Mouse (Mus musculus) intestine, postnatal 0 days (tissue): ENCODE results near the gene Ppp1r36. TPM values are rescaled to one million over a fixed set of nuclear protein-coding genes. Genes with fewer than 3 reads are reported as not detected.
"Not testable (repeated sequence)": the region's sequence is repeated elsewhere in the genome, so short reads cannot be mapped to it uniquely, and the experiment has no call there.

Experiments
- ATAC-seq: fragments of 200-750 bp; cut with Nextera tagmentation; 2 replicates; pipeline ENCODE4 v1.8.0; 2017; ENCODE audit warnings: mild to moderate bottlenecking, moderate TSS enrichment, moderate library complexity
- H3K27ac ChIP-seq: fragments of 300-500 bp; sonication (generic); 2 replicates; pipeline ENCODE4 v1.5.1; 2014; ENCODE audit warnings: mild to moderate bottlenecking, low read depth, low read length, moderate library complexity
- H3K27me3 ChIP-seq: fragments of 300-500 bp; sonication (generic); replicated peaks from 2 replicates; pipeline ENCODE4 v1.6.1; 2014; ENCODE audit warnings: low read length, mixed read lengths; ENCODE audit not compliant: control insufficient read depth, insufficient read depth
- H3K36me3 ChIP-seq: fragments of 300-500 bp; sonication (generic); 2 replicates; pipeline ENCODE4 v1.6.1; 2014; ENCODE audit warnings: mild to moderate bottlenecking, moderate library complexity; ENCODE audit not compliant: control insufficient read depth, insufficient read depth
- H3K4me1 ChIP-seq: fragments of 300-500 bp; sonication (generic); replicated peaks from 2 replicates; pipeline ENCODE4 v1.6.1; 2014; ENCODE audit warnings: antibody characterized with exemption, low read length, mixed read lengths; ENCODE audit not compliant: control insufficient read depth, insufficient read depth
- H3K4me2 ChIP-seq: fragments of 300-500 bp; sonication (generic); replicated peaks from 2 replicates; pipeline ENCODE4 v1.6.1; 2014; ENCODE audit warnings: low read depth, mild to moderate bottlenecking, moderate library complexity
- H3K4me3 ChIP-seq: fragments of 300-500 bp; sonication (generic); 2 replicates; pipeline ENCODE4 v1.5.1; 2014; ENCODE audit warnings: low read depth, low read length
- H3K9ac ChIP-seq: fragments of 300-500 bp; sonication (generic); 2 replicates; pipeline ENCODE4 v1.6.1; 2014; ENCODE audit warnings: mild to moderate bottlenecking, low read depth, low read length
- H3K9me3 ChIP-seq: fragments of 300-500 bp; sonication (generic); 2 replicates; pipeline ENCODE4 v1.6.1; 2016; ENCODE audit warnings: mixed run types; ENCODE audit not compliant: control insufficient read depth
- CTCF ChIP-seq: sonication (generic); IDR thresholded peaks from 2 replicates; pipeline ENCODE4 v1.5.1; 2016; ENCODE audit warnings: low read depth, mild to moderate bottlenecking, control low read depth, antibody characterized with exemption, moderate library complexity
- WGBS: fragments of 180-500 bp; shearing (Covaris S2); extraction: QIAGEN DNeasy Blood & Tissue Kit; methylation state at CpG from one replicate; pipeline ENCODE4 v1.1.7; 2014; 5-methylcytosine and 5-hydroxymethylcytosine counted together
- polyA plus RNA-seq: library from polyadenylated mRNA; unstranded; fragments of >200 nt; fragmentation: Nextera tagmentation; extraction: Ambion mirVana; gene quantifications from 2 replicates; pipeline ENCODE4 v1.2.1, GENCODE M21; 2015

Gene Ppp1r36
- polyA plus RNA-seq, 1 experiment from 2014 or later, result 1.1 TPM

DNA sequence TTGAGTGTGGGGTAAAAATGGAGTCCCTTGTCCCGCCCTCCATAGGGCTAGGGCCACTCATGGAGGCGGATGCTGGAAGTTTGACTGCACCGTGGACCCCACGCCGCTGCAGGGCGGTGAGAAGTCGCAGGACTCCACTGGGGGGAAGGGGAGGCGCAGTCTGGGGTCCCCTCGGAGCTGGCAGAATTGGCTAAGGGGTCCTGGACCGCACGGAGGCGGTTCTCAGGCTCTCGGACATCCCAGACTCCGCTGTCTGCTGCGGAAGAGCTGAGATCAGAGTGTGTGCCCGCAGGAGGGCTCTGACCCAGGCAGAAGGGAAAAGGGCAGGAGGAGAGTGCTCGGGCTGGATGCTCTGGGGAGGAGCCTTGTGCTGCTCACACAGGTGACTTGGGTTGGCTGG is 17.7 kb downstream of the Ppp1r36 start:
- TF ChIP-seq CTCF, result no peak
- H3K27me3 ChIP-seq, result 0 out of 2 replicates have a peak, but pooled peaks cover 6% of the 10 kb centered on the region
- H3K9me3 ChIP-seq, result no peaks in the 10 kb centered on the region
- H3K27ac ChIP-seq, result no peak overlapping the region
- H3K4me1 ChIP-seq, result 0 out of 2 replicates have a peak, but pooled peaks cover 4% of the 10 kb centered on the region
- H3K4me2 ChIP-seq, result peak overlapping the region; percentile 59
- no peaks in the 10 kb centered on the region for H3K36me3 ChIP-seq
- 0 out of 2 replicates have a peak overlapping the region, but pooled peaks have one; percentile 17 for H3K4me3 ChIP-seq
- WGBS, result 7% methylated on average over 17 of the region's 17 CpGs
- no peak overlapping the region for H3K9ac ChIP-seq
- no peak for ATAC-seq

DNA sequence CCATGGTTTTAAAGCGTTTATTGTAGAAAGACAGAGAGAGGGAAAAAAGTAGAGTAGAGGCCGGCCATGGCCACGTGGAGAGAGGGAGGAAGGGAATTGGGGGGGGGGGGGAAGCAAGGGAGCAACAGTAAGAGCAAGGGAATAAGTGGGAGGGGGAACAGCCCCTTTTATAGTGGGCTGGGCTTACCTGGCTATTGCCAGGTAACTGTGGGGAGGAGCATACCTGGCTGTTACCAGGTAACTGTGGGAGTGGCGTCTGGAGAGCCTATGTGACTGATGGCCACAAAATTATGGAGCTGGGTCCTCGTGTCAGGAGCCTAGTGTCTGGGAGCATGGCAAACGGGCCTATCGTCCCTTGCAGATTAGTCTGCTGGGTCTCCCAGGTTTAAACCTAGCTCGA is 18.2 kb downstream of the Ppp1r36 start:
- Histone ChIP-seq H3K36me3 (no peaks in the 10 kb centered on the region), H3K27ac (no peak overlapping the region), H3K9ac (no peak overlapping the region), H3K4me1 (0 out of 2 replicates have a peak, but pooled peaks cover 4% of the 10 kb centered on the region), H3K4me2 (peak overlapping the region; percentile 59; the same call in 1 of the 2 replicates), H3K27me3 (0 out of 2 replicates have a peak, but pooled peaks cover 6% of the 10 kb centered on the region), H3K4me3 (no peak overlapping the region), H3K9me3 (no peaks in the 10 kb centered on the region)
- no peak for TF ChIP-seq CTCF
- ATAC-seq, result no peak
- 21% methylated on average over 8 of the region's 8 CpGs for WGBS

DNA sequence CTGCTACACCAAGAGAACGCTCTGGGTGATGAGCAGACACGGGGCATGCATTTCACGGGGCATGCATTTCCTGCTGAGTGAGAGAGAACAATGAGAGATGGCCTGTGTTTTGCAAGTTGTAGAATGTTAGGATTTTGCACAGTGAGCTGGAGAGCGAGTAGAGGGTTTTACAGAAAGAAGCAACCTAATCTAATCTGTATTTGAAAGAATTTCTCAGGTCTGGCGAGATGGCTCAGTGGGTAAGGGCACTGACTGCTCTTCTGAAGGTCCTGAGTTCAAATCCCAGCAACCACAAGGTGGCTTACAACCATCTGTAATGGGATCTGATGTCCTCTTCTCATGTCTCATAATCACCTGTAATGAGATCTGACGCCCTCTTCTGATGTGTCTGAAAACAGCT is 26.1 kb downstream of the Ppp1r36 start:
- H3K4me3 ChIP-seq, ATAC-seq, H3K4me1 ChIP-seq, H3K9me3 ChIP-seq, H3K4me2 ChIP-seq, H3K27ac ChIP-seq, H3K9ac ChIP-seq, H3K27me3 ChIP-seq, H3K36me3 ChIP-seq: not testable (repeated sequence)
- WGBS, result 77% methylated on average over 6 of the region's 6 CpGs

DNA sequence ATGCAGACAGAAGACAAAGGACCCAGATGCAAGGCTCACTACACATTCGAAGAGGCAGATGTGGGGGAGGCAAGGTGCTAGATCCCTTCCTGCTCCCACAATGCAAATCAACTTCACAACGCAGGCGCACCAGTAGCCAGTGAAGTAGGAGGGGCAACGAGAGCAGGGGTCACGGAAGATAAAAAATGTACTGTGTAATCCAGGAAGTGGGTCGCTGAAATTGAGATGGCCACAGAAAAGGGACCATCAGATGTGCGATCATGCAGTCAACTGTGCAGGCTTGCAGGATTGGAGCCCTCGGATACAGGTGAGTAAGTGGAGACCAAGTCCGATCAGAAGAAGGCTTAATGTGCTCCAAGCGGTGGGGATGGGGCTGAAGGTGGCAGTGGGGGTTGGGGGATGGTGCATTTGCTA is 27.0 kb downstream of the Ppp1r36 start:
- peak overlapping the region; percentile 24 for H3K4me3 ChIP-seq
- no peaks in the 10 kb centered on the region for H3K4me1 ChIP-seq
- ATAC-seq, result peak; percentile 49; the same call in 1 of the 2 replicates
- 54% methylated on average over 10 of the region's 10 CpGs for WGBS
- H3K27ac ChIP-seq, result no peak overlapping the region
- H3K9ac ChIP-seq, result no peak overlapping the region
- TF ChIP-seq CTCF, result no peak
- H3K27me3 ChIP-seq, result no peaks in the 10 kb centered on the region
- H3K9me3 ChIP-seq, result no peaks in the 10 kb centered on the region
- no peaks in the 10 kb centered on the region for H3K36me3 ChIP-seq
- H3K4me2 ChIP-seq, result peak overlapping the region; percentile 38; the same call in 1 of the 2 replicates

DNA sequence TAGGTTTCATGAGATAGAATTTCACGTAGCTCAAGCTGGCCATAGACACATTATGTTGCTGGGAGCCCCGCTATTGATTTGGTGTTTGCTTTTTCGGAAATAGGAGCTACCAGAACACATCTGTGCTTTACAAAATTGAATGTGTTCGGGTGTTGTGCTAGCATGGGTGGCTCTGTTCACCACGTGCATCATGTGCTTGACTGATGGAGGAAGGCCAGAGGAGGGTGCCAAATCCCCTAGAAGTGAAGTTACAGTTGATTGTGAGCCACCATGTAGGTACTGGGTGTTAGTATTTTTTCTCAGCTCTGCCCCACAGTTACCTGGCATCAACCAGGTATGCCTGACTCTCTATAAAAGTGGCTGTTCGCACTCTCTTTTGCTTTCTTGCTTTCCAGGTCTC is 27.5 kb downstream of the Ppp1r36 start:
- Histone ChIP-seq H3K27me3 (no peaks in the 10 kb centered on the region), H3K9ac (no peak overlapping the region), H3K4me3 (peak overlapping the region; percentile 24), H3K27ac (no peak overlapping the region), H3K36me3 (no peaks in the 10 kb centered on the region), H3K9me3 (no peaks in the 10 kb centered on the region), H3K4me1 (no peaks in the 10 kb centered on the region), H3K4me2 (peak overlapping the region; percentile 38; the same call in 1 of the 2 replicates)
- 84% methylated on average over 6 of the region's 6 CpGs for WGBS
- no peak for TF ChIP-seq CTCF
- ATAC-seq, result no peak

DNA sequence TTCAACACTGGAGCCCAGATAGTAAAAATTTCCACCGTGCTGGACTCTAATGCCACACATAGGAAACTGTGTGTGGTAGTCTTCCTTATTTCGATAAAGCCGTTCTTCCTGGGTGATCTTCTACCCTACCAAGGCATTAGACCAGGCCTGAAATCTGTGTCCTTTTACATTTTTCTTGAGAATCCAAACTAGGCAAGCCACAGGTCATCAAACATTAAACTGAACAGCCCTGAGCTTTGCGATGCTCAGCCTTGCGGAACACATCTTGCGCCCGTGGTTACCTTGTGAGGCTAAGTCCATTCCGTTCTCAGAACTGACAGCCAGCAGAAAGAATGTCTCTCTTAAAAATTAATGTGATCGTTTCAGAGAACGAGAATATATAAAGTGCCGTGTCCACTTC is 28.9 kb downstream of the Ppp1r36 start:
- no peak overlapping the region for H3K4me3 ChIP-seq
- 64% methylated on average over 11 of the region's 11 CpGs for WGBS
- ATAC-seq, result no peak
- H3K36me3 ChIP-seq, result no peaks in the 10 kb centered on the region
- peak overlapping the region; percentile 10; the same call in 1 of the 2 replicates for H3K4me2 ChIP-seq
- H3K9me3 ChIP-seq, result no peaks in the 10 kb centered on the region
- no peak for TF ChIP-seq CTCF
- no peaks in the 10 kb centered on the region for H3K4me1 ChIP-seq
- no peaks in the 10 kb centered on the region for H3K27me3 ChIP-seq
- no peak overlapping the region for H3K27ac ChIP-seq
- H3K9ac ChIP-seq, result no peak overlapping the region

DNA sequence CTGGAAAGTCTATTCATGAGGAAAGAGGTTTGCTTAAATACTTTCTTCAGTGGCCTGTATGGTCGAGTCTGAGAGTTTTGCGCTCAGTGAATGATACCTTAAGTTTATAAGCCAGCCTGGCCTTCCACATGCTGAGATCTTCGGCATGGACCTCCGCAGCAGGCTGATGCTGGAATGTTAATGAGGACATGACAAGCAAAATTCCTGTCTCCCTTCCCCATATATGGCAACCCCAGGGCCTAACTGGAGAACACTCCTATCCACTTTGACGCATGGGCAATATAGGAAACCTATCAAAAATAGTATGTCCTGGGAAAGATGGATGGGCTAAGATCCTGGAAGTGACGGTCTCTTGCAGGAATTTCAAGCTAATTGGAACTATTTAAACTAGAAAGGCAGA is 30.8 kb downstream of the Ppp1r36 start:
- H3K27ac ChIP-seq, result 0 out of 2 replicates have a peak overlapping the region, but pooled peaks have one; percentile 5
- no peak overlapping the region for H3K9ac ChIP-seq
- no peaks in the 10 kb centered on the region for H3K4me1 ChIP-seq
- H3K9me3 ChIP-seq, result no peaks in the 10 kb centered on the region
- H3K36me3 ChIP-seq, result no peaks in the 10 kb centered on the region
- H3K27me3 ChIP-seq, result no peaks in the 10 kb centered on the region
- TF ChIP-seq CTCF, result no peak
- no peak overlapping the region for H3K4me3 ChIP-seq
- H3K4me2 ChIP-seq, result no peak overlapping the region
- no peak for ATAC-seq
- 61% methylated on average over 6 of the region's 6 CpGs for WGBS
